Mouse (Mus musculus): ENCODE measurements around the gene Grm6.

GRCm38 (mm10) chr11:50878641-50879040 is 28.2 kb downstream of the Grm6 start:
- no peak for TF ChIP-seq EP300 (IDR thresholded peaks at IDR 0.05; ENCODE audit: insufficient read depth, low read depth, low read length)
- TF ChIP-seq CTCF (IDR thresholded peaks at IDR 0.05; ENCODE audit: low read depth, low read length), result no peak

All from ES-Bruce4 (cell line).